Mouse (Mus musculus) stomach, postnatal 0 days (tissue): Measurements from ENCODE around the gene Hexim2.

ENCODE experiments used
- CTCF ChIP-seq: IDR thresholded peaks from 2 replicates; pipeline ENCODE4 v1.5.1; 2016; ENCODE audit warnings: antibody characterized with exemption, low read depth, mild to moderate bottlenecking, moderate library complexity
- EP300 ChIP-seq: optimal IDR thresholded peaks from 2 replicates; pipeline ENCODE3; 2016; ENCODE audit warnings: antibody characterized with exemption

DNA sequence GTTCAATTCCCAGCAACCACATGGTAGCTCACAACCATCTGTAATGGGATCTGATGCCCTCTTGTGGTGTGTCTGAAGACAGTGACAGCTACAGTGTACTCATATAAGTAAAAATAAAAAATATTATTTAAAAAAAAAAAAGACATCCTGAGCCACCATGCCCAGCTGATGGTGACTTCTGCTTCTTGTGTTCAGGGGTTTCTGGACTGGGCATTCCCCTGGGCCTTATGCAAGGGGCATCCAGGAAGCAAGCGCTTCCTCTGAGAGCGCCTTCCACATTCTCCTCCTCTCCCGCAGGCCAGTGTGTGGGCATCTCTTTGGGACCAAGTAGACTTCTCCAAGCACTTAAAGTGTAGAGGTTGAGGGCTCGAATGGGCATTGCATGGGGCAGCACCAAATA is 14.2 kb downstream of the Hexim2 start:
- TF ChIP-seq CTCF (no peak), EP300 (no peak)
